8 mouse cellular contexts compared by ENCODE assay signal in genomic region chr2:119250826-119251478, GRCm38 (mm10). TPM values are rescaled to one million over a fixed set of nuclear protein-coding genes. Genes with fewer than 3 reads are reported as not detected.
DNase-seq lines count a peak whose midpoint lies in the region; ATAC-seq and TF ChIP-seq lines count a peak whose summit lies in the region.

No protein-coding gene starts in this region.

- peak; percentile 91 for TF ChIP-seq CTCF in C2C12 (IDR thresholded peaks at IDR 0.05; ENCODE audit: control insufficient read depth, insufficient read depth, insufficient read length)
- peak; percentile 94 for TF ChIP-seq CTCF in liver, adult 2 months (IDR thresholded peaks at IDR 0.05; ENCODE audit: low read depth, low read length)

- no peaks in the 10 kb centered on the region for H3K4me1 ChIP-seq in embryonic facial prominence, embryonic 14.5 days (ENCODE audit: control insufficient read depth, insufficient read depth, low read length)
- peaks cover 7% of the 10 kb centered on the region; the same call in 1 of the 2 replicates for H3K4me1 ChIP-seq in heart, embryonic 10.5 days
- H3K4me1 ChIP-seq in liver, adult 2 months (ENCODE audit: control insufficient read depth, insufficient read depth, low read length), result peaks cover 6% of the 10 kb centered on the region

- no peak overlapping the region for H3ac ChIP-seq in C2C12 (ENCODE audit: control insufficient read depth, insufficient read length, low read depth)

- 13% methylated on average over 11 of the region's 11 CpGs for WGBS in embryonic facial prominence, embryonic 14.5 days
- 14% methylated on average over 11 of the region's 11 CpGs for WGBS in heart, embryonic 10.5 days
- 4% methylated on average over 11 of the region's 11 CpGs for WGBS in liver, adult 2 months

- no peaks in the 10 kb centered on the region for H3K79me3 ChIP-seq in C2C12 (ENCODE audit: low read depth)

- H3K9me3 ChIP-seq in embryonic facial prominence, embryonic 14.5 days (ENCODE audit: control insufficient read depth, low read length), result no peaks in the 10 kb centered on the region
- H3K9me3 ChIP-seq in heart, embryonic 10.5 days, result no peaks in the 10 kb centered on the region

- H3K79me2 ChIP-seq in C2C12 (ENCODE audit: control insufficient read depth, insufficient read depth), result no peaks in the 10 kb centered on the region
- no peaks in the 10 kb centered on the region for H3K79me2 ChIP-seq in liver, adult 2 months (ENCODE audit: control insufficient read depth, insufficient read depth, low read length)

- peak; percentile 80 for ATAC-seq in embryonic facial prominence, embryonic 14.5 days (ENCODE audit: low read depth)

- H3K27ac ChIP-seq in embryonic facial prominence, embryonic 14.5 days (replicated peaks; ENCODE audit: low read depth, low read length), result no peak overlapping the region
- H3K27ac ChIP-seq in heart, embryonic 10.5 days, result no peak overlapping the region
- peak overlapping the region; percentile 76 for H3K27ac ChIP-seq in liver, adult 2 months (replicated peaks; ENCODE audit: insufficient read depth, low read depth, low read length)

- no peaks in the 10 kb centered on the region for H3K36me3 ChIP-seq in C2C12 (ENCODE audit: control insufficient read depth, insufficient read depth)
- no peaks in the 10 kb centered on the region for H3K36me3 ChIP-seq in embryonic facial prominence, embryonic 14.5 days (ENCODE audit: control insufficient read depth, insufficient read depth, low read length)
- no peaks in the 10 kb centered on the region for H3K36me3 ChIP-seq in heart, embryonic 10.5 days
- H3K36me3 ChIP-seq in liver, adult 2 months (ENCODE audit: control insufficient read depth, insufficient read depth, low read length), result no peaks in the 10 kb centered on the region

- H3K4me3 ChIP-seq in C2C12 (ENCODE audit: insufficient read depth, poor library complexity, severe bottlenecking), result no peak overlapping the region
- H3K4me3 ChIP-seq in embryonic facial prominence, embryonic 14.5 days (ENCODE audit: low read depth, low read length), result no peak overlapping the region
- H3K4me3 ChIP-seq in heart, embryonic 10.5 days, result peak overlapping the region; percentile 42; the same call in 1 of the 2 replicates
- H3K4me3 ChIP-seq in liver, adult 2 months (ENCODE audit: insufficient read depth, low read depth, low read length), result no peak overlapping the region

- no peak overlapping the region for H3K9ac ChIP-seq in embryonic facial prominence, embryonic 14.5 days (ENCODE audit: low read depth, low read length)
- peak overlapping the region; percentile 41; the same call in 1 of the 2 replicates for H3K9ac ChIP-seq in liver, adult 2 months (ENCODE audit: low read depth, low read length)

- TF ChIP-seq POLR2A in liver, adult 2 months (IDR thresholded peaks at IDR 0.05; ENCODE audit: extremely low read depth, insufficient read depth, low read length), result no peak

- peak overlapping the region; percentile 32 for H3K4me2 ChIP-seq in embryonic facial prominence, embryonic 14.5 days (ENCODE audit: low read depth, low read length)

- peak; percentile 71 to 73 for DNase-seq in adrenal gland, postnatal 4 days (ENCODE audit: low spot score in 2 of 2)
- DNase-seq in embryonic facial prominence, embryonic 14.5 days (ENCODE audit: low spot score), result peak; percentile 83
- peak; percentile 93 for DNase-seq in heart, embryonic 10.5 days (ENCODE audit: low spot score)
- peak; percentile 95 for DNase-seq in kidney, adult 9 months
- peak; percentile 80 for DNase-seq in liver, adult 2 months (ENCODE audit: extremely low read depth, low read depth, low spot score)
- peak; percentile 46 to 71 for DNase-seq in monocyte, adult 2 months (ENCODE audit: low read depth in 1 of 2, low spot score in 2 of 2)
- peak; percentile 83 to 97 for DNase-seq in spleen, postnatal 4 days (ENCODE audit: low spot score in 2 of 2)

- H3K27me3 ChIP-seq in C2C12 (ENCODE audit: control insufficient read depth, insufficient read depth, insufficient read length), result no peaks in the 10 kb centered on the region
- H3K27me3 ChIP-seq in embryonic facial prominence, embryonic 14.5 days (replicated peaks; ENCODE audit: control insufficient read depth, insufficient read depth, low read length), result 0 out of 2 replicates have a peak, but pooled peaks cover 7% of the 10 kb centered on the region
- H3K27me3 ChIP-seq in heart, embryonic 10.5 days (ENCODE audit: insufficient read depth, poor library complexity, severe bottlenecking), result peaks cover 45% of the 10 kb centered on the region
- H3K27me3 ChIP-seq in liver, adult 2 months (ENCODE audit: control insufficient read depth, insufficient read depth, low read length), result no peaks in the 10 kb centered on the region

TF ChIP-seq in C2C12, 6 proteins besides CTCF, POLR2A, EP300 and RAD21:
- TF ChIP-seq MYOG (IDR thresholded peaks at IDR 0.05; ENCODE audit: control insufficient read depth, extremely low read depth, insufficient read length) (no peak), MAX (IDR thresholded peaks at IDR 0.05) (no peak), FOSL1 (IDR thresholded peaks at IDR 0.05; ENCODE audit: insufficient read depth, low read length, poor library complexity, severe bottlenecking) (no peak), USF1 (IDR thresholded peaks at IDR 0.05; ENCODE audit: low read depth) (no peak), MYOD1 (IDR thresholded peaks at IDR 0.05; ENCODE audit: control insufficient read depth, insufficient read length, low read depth) (no peak), CEBPB (IDR thresholded peaks at IDR 0.05; ENCODE audit: low read depth) (no peak)

RNA-seq across cellular contexts. Expression of gene Spint1, which starts 13.8 kb away (rescaled TPM):
- 0.82 TPM for polyA plus RNA-seq in C2C12 (2012; fragmentation: generic; extraction: Trizol)
- 10 to 100 TPM in 1 of 2 experiments, 1 to 10 TPM in 1; 8.2 to 17.6 TPM for total RNA-seq in adrenal gland, postnatal 4 days (2021)
- polyA plus RNA-seq in embryonic facial prominence, embryonic 14.5 days (2014; fragmentation: Nextera tagmentation; extraction: Ambion mirVana), result 14.1 and 17.0 TPM in 2 replicates
- polyA plus RNA-seq in heart, embryonic 10.5 days (2016; fragmentation: Nextera tagmentation; extraction: Ambion mirVana), result 2.6 and 8.8 TPM in 2 replicates
- total RNA-seq in liver, adult 2 months (2014; rRNA removed), result 0.28 and 0.54 TPM in 2 replicates
- 0.23 and 0.34 TPM in 2 replicates for polyA plus RNA-seq in liver, adult 2 months (2012; rRNA removed)

RNA-seq across cellular contexts. Expression of gene Rhov, which starts 20.1 kb away (rescaled TPM):
- polyA plus RNA-seq in C2C12 (2012; fragmentation: generic; extraction: Trizol), result 0.55 TPM
- total RNA-seq in adrenal gland, postnatal 4 days (2021), result under 1 TPM; 0.62 to 0.76 TPM
- polyA plus RNA-seq in embryonic facial prominence, embryonic 14.5 days (2014; fragmentation: Nextera tagmentation; extraction: Ambion mirVana), result 9.8 and 10.4 TPM in 2 replicates
- polyA plus RNA-seq in heart, embryonic 10.5 days (2016; fragmentation: Nextera tagmentation; extraction: Ambion mirVana), result 0.39 TPM in 1 of 2 replicates, not detected in the other
- not detected in 2 replicates for total RNA-seq in liver, adult 2 months (2014; rRNA removed)
- not detected in 2 replicates for polyA plus RNA-seq in liver, adult 2 months (2012; rRNA removed)

RNA-seq across cellular contexts. Expression of gene Ppp1r14d, which starts 21.2 kb away (rescaled TPM):
- polyA plus RNA-seq in C2C12 (2012; fragmentation: generic; extraction: Trizol), result 0.12 TPM
- not detected for total RNA-seq in adrenal gland, postnatal 4 days (2021)
- polyA plus RNA-seq in embryonic facial prominence, embryonic 14.5 days (2014; fragmentation: Nextera tagmentation; extraction: Ambion mirVana), result 0.38 TPM in 1 of 2 replicates, not detected in the other
- 0.18 TPM in 1 of 2 replicates, not detected in the other for polyA plus RNA-seq in heart, embryonic 10.5 days (2016; fragmentation: Nextera tagmentation; extraction: Ambion mirVana)
- total RNA-seq in liver, adult 2 months (2014; rRNA removed), result not detected in 2 replicates
- 0.11 TPM in 1 of 2 replicates, not detected in the other for polyA plus RNA-seq in liver, adult 2 months (2012; rRNA removed)

RNA-seq across cellular contexts. Expression of gene Vps18, which starts 37.6 kb away (rescaled TPM):
- polyA plus RNA-seq in C2C12 (2012; fragmentation: generic; extraction: Trizol), result 14.9 TPM
- total RNA-seq in adrenal gland, postnatal 4 days (2021), result 10 to 100 TPM; 24.3 to 24.4 TPM
- polyA plus RNA-seq in embryonic facial prominence, embryonic 14.5 days (2014; fragmentation: Nextera tagmentation; extraction: Ambion mirVana), result 12.5 and 15.5 TPM in 2 replicates
- polyA plus RNA-seq in heart, embryonic 10.5 days (2016; fragmentation: Nextera tagmentation; extraction: Ambion mirVana), result 17.4 and 18.6 TPM in 2 replicates
- total RNA-seq in liver, adult 2 months (2014; rRNA removed), result 4.4 and 7.5 TPM in 2 replicates
- polyA plus RNA-seq in liver, adult 2 months (2012; rRNA removed), result 13.4 and 14.8 TPM in 2 replicates

RNA-seq across cellular contexts. Expression of gene Dnajc17, which starts 42.4 kb away (rescaled TPM):
- polyA plus RNA-seq in C2C12 (2012; fragmentation: generic; extraction: Trizol), result 12.3 TPM
- total RNA-seq in adrenal gland, postnatal 4 days (2021), result 10 to 100 TPM; 24.4 to 26.0 TPM
- polyA plus RNA-seq in embryonic facial prominence, embryonic 14.5 days (2014; fragmentation: Nextera tagmentation; extraction: Ambion mirVana), result 15.7 and 19.8 TPM in 2 replicates
- 14.8 and 19.5 TPM in 2 replicates for polyA plus RNA-seq in heart, embryonic 10.5 days (2016; fragmentation: Nextera tagmentation; extraction: Ambion mirVana)
- total RNA-seq in liver, adult 2 months (2014; rRNA removed), result 1.8 and 3.6 TPM in 2 replicates
- 1.5 and 2.6 TPM in 2 replicates for polyA plus RNA-seq in liver, adult 2 months (2012; rRNA removed)
